Mouse (Mus musculus): ENCODE measurements around the gene Letmd1. TPM values are rescaled to one million over a fixed set of nuclear protein-coding genes. Genes with fewer than 3 reads are reported as not detected.

Gene Letmd1
- polyA plus RNA-seq (2012; rRNA removed) = 13.9 and 15.9 TPM in 2 replicates

GRCm38 (mm10) chr15:100468295-100469188 lies at the start of gene Letmd1:
Gene Letmd1, plus strand, starts transcription at chr15:100469023.

GRCm38 (mm10) chr15:100421758-100422197 lies 47.0 kb upstream of the Letmd1 start, which contains the start of gene Gm5475:
Gene Gm5475, plus strand, starts transcription at chr15:100422147.

GRCm38 (mm10) chr15:100424396-100425122 lies 44.3 kb upstream of the Letmd1 start, which contains the start of gene Slc11a2:
Gene Slc11a2, minus strand, starts transcription at chr15:100425072.

GRCm38 (mm10) chr15:100495102-100495501 lies 26.3 kb downstream of the Letmd1 start, which contains the start of gene Csrnp2:
Gene Csrnp2, minus strand, starts transcription at chr15:100495488.

Other genes starting within 250 kb of the Letmd1 start
- gene Atf1, start 241.2 kb upstream of the Letmd1 start, polyA plus RNA-seq (2012; rRNA removed) = 27.3 and 35.6 TPM in 2 replicates
- not detected in 2 replicates for gene Tmprss12, start 188.2 kb upstream of the Letmd1 start, polyA plus RNA-seq (2012; rRNA removed)
- 24.3 and 26.2 TPM in 2 replicates for gene Mettl7a1, start 164.9 kb upstream of the Letmd1 start, polyA plus RNA-seq (2012; rRNA removed)
- gene Mettl7a3, start 134.1 kb upstream of the Letmd1 start, polyA plus RNA-seq (2012; rRNA removed) = not detected in 2 replicates
- 0.01 and 0.03 TPM in 2 replicates for gene Methig1, start 115.9 kb upstream of the Letmd1 start, polyA plus RNA-seq (2012; rRNA removed)
- gene Mettl7a2, start 115.8 kb upstream of the Letmd1 start, polyA plus RNA-seq (2012; rRNA removed) = 0.02 TPM in 1 of 2 replicates, not detected in the other
- not detected in 2 replicates for gene Higd1c, start 104.5 kb upstream of the Letmd1 start, polyA plus RNA-seq (2012; rRNA removed)
- 0.02 TPM in 1 of 2 replicates, not detected in the other for gene Gm5475, start 46.9 kb upstream of the Letmd1 start, polyA plus RNA-seq (2012; rRNA removed)
- gene Slc11a2, start 44.0 kb upstream of the Letmd1 start, polyA plus RNA-seq (2012; rRNA removed) = 30.0 and 37.1 TPM in 2 replicates
- gene Csrnp2, start 26.5 kb downstream of the Letmd1 start, polyA plus RNA-seq (2012; rRNA removed) = 0.51 and 0.55 TPM in 2 replicates
- gene Tfcp2, start 83.0 kb downstream of the Letmd1 start, polyA plus RNA-seq (2012; rRNA removed) = 2.3 and 2.6 TPM in 2 replicates
- gene Pou6f1, start 131.0 kb downstream of the Letmd1 start, polyA plus RNA-seq (2012; rRNA removed) = 0.33 and 0.37 TPM in 2 replicates
- gene Dazap2, start 146.3 kb downstream of the Letmd1 start, polyA plus RNA-seq (2012; rRNA removed) = 97.1 and 117 TPM in 2 replicates
- gene Smagp, start 167.9 kb downstream of the Letmd1 start, polyA plus RNA-seq (2012; rRNA removed) = 6.4 and 7.3 TPM in 2 replicates
- 18.0 and 18.6 TPM in 2 replicates for gene Bin2, start 200.5 kb downstream of the Letmd1 start, polyA plus RNA-seq (2012; rRNA removed)
- 7.2 and 9.2 TPM in 2 replicates for gene Cela1, start 218.9 kb downstream of the Letmd1 start, polyA plus RNA-seq (2012; rRNA removed)